Mouse (Mus musculus): Measurements from ENCODE around the gene Mfap3. TPM values are rescaled to one million over a fixed set of nuclear protein-coding genes. Genes with fewer than 3 reads are reported as not detected.

Mfap3 gene
- total and polyA plus RNA-seq, 3 experiments, result 1.6 to 35.7 (median 29.4) TPM

GRCm38 (mm10) chr11:57571035-57571434 lies 52.6 kb downstream of the Mfap3 start:
- peaks cover 36% of the 10 kb centered on the region for H3K27me3 ChIP-seq (ENCODE audit: insufficient read depth, low read length)
- peaks cover 3% of the 10 kb centered on the region for H3K4me1 ChIP-seq (ENCODE audit: insufficient read depth, low read depth, low read length)
- DNase-seq (ENCODE audit: low spot score) (no peak), ATAC-seq (ENCODE audit: extremely low read depth, insufficient number of reproducible peaks, low FRiP score, poor library complexity, severe bottlenecking) (no peak)
- H3K4me3 ChIP-seq (ENCODE audit: low read depth, low read length), result no peak overlapping the region
- TF ChIP-seq GATA2 (IDR thresholded peaks at IDR 0.05; ENCODE audit: borderline replicate concordance, low read depth, low read length), result no peak
- no peak for TF ChIP-seq CTCF (IDR thresholded peaks at IDR 0.05; ENCODE audit: low read depth, low read length)
- TF ChIP-seq TAL1 (conservative IDR thresholded peaks at IDR 0.05; ENCODE audit: low read depth, low read length), result no peak
- no peak for TF ChIP-seq POLR2AphosphoS5 (IDR thresholded peaks at IDR 0.05; ENCODE audit: insufficient replicate concordance, low read depth, low read length)
- TF ChIP-seq GATA1 (IDR thresholded peaks at IDR 0.05; ENCODE audit: borderline replicate concordance, low read length), result no peak
- no peaks in the 10 kb centered on the region for H3K36me3 ChIP-seq (replicated peaks)
- no peaks in the 10 kb centered on the region; the same call in 1 of the 2 replicates for H3K9me3 ChIP-seq (replicated peaks)

DNA sequence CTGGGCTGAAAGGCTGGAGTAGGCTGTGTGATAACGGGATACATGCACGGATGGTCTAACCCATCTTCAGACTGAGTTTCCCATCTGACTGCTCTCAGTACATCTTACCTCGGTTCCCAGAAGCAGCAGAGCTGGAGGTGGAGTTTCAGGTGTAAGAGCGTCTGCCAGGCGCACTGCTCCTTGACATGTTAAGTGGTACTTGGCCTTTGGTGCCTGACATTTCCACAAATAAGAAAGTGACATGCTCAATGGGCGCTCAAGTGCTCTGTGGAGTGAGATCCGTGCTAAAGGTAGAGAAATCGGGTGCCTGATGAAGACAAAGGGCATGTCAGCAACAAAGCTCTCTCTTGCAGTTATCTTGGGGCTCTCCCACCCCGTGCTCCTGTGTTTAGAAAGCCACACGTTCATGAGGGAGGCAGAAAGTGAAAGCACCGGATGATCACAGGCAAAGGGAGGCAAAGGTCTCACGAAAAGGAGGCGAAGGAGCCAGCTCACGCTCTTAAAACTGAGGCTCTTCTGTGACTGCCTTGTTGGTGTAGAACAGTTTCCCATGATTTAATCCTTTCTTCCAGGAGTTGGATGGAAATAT lies 55.3 kb downstream of the Mfap3 start:
- Histone ChIP-seq H3K27me3 (ENCODE audit: insufficient read depth, low read length) (peaks cover 30% of the 10 kb centered on the region), H3K36me3 (replicated peaks) (no peaks in the 10 kb centered on the region), H3K9me3 (replicated peaks) (no peaks in the 10 kb centered on the region; the same call in 1 of the 2 replicates), H3K4me3 (ENCODE audit: low read depth, low read length) (no peak overlapping the region), H3K4me1 (ENCODE audit: insufficient read depth, low read depth, low read length) (peaks cover 3% of the 10 kb centered on the region)
- no peak for TF ChIP-seq POLR2AphosphoS5 (IDR thresholded peaks at IDR 0.05; ENCODE audit: insufficient replicate concordance, low read depth, low read length)
- TF ChIP-seq CTCF (IDR thresholded peaks at IDR 0.05; ENCODE audit: low read depth, low read length), result no peak
- TF ChIP-seq GATA2 (IDR thresholded peaks at IDR 0.05; ENCODE audit: borderline replicate concordance, low read depth, low read length), result no peak
- TF ChIP-seq TAL1 (conservative IDR thresholded peaks at IDR 0.05; ENCODE audit: low read depth, low read length), result no peak
- no peak for TF ChIP-seq GATA1 (IDR thresholded peaks at IDR 0.05; ENCODE audit: borderline replicate concordance, low read length)
- ATAC-seq (ENCODE audit: extremely low read depth, insufficient number of reproducible peaks, low FRiP score, poor library complexity, severe bottlenecking), result no peak
- no peak for DNase-seq (ENCODE audit: low spot score)

DNA sequence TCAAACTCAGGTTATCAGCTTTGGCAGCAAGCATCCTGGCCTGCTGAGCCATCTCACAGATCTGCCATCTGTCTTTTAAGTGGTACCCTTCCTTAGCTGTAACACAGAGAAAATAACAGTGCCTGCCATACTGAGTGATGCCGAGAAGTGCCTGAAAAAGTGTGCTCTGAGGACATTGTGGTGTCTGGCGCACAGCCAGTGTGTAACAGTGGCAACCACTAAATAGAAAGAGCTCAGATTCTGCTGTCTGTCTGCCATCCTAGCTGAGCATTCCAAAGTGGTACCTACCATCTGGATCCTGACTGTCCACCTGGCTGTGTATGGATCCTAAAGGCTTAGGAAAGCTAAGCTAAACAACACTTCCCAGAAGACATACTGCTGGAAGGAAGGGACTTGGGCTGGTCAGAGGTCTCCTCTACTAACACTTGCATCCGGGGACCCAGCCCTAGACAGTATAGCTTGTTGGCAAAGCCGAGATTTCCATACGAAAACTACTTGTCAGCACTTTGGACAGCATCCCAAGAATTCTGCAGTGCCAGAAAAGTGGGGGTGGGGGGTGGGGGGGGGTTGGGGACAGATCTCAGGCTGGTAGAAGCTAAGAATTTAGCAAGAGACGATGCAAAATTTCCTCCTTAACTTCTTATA lies 58.5 kb downstream of the Mfap3 start:
- Histone ChIP-seq H3K36me3 (replicated peaks) (no peaks in the 10 kb centered on the region), H3K27me3 (ENCODE audit: insufficient read depth, low read length) (peaks cover 13% of the 10 kb centered on the region), H3K4me1 (ENCODE audit: insufficient read depth, low read depth, low read length) (no peaks in the 10 kb centered on the region), H3K4me3 (ENCODE audit: low read depth, low read length) (no peak overlapping the region), H3K9me3 (replicated peaks) (0 out of 2 replicates have a peak, but pooled peaks cover 2% of the 10 kb centered on the region)
- TF ChIP-seq GATA1 (IDR thresholded peaks at IDR 0.05; ENCODE audit: borderline replicate concordance, low read length), result no peak
- no peak for TF ChIP-seq TAL1 (conservative IDR thresholded peaks at IDR 0.05; ENCODE audit: low read depth, low read length)
- no peak for TF ChIP-seq GATA2 (IDR thresholded peaks at IDR 0.05; ENCODE audit: borderline replicate concordance, low read depth, low read length)
- TF ChIP-seq POLR2AphosphoS5 (IDR thresholded peaks at IDR 0.05; ENCODE audit: insufficient replicate concordance, low read depth, low read length), result no peak
- no peak for TF ChIP-seq CTCF (IDR thresholded peaks at IDR 0.05; ENCODE audit: low read depth, low read length)
- ATAC-seq (ENCODE audit: extremely low read depth, insufficient number of reproducible peaks, low FRiP score, poor library complexity, severe bottlenecking) (no peak), DNase-seq (ENCODE audit: low spot score) (no peak)

GRCm38 (mm10) chr11:57582818-57583635 lies 64.6 kb downstream of the Mfap3 start:
- no peak for DNase-seq (ENCODE audit: low spot score)
- Histone ChIP-seq H3K4me3 (ENCODE audit: low read depth, low read length) (no peak overlapping the region; the same call in 1 of the 2 replicates), H3K27me3 (ENCODE audit: insufficient read depth, low read length) (peaks cover 7% of the 10 kb centered on the region; the same call in 1 of the 2 replicates), H3K4me1 (ENCODE audit: insufficient read depth, low read depth, low read length) (peaks cover 15% of the 10 kb centered on the region), H3K36me3 (replicated peaks) (no peaks in the 10 kb centered on the region), H3K9me3 (replicated peaks) (0 out of 2 replicates have a peak, but pooled peaks cover 2% of the 10 kb centered on the region)
- no peak for TF ChIP-seq GATA1 (IDR thresholded peaks at IDR 0.05; ENCODE audit: borderline replicate concordance, low read length)
- TF ChIP-seq TAL1 (conservative IDR thresholded peaks at IDR 0.05; ENCODE audit: low read depth, low read length), result no peak
- TF ChIP-seq GATA2 (IDR thresholded peaks at IDR 0.05; ENCODE audit: borderline replicate concordance, low read depth, low read length), result no peak
- TF ChIP-seq CTCF (IDR thresholded peaks at IDR 0.05; ENCODE audit: low read depth, low read length), result no peak
- TF ChIP-seq POLR2AphosphoS5 (IDR thresholded peaks at IDR 0.05; ENCODE audit: insufficient replicate concordance, low read depth, low read length), result no peak
- ATAC-seq (ENCODE audit: extremely low read depth, insufficient number of reproducible peaks, low FRiP score, poor library complexity, severe bottlenecking), result no peak

Other genes with a start within 250 kb of the Mfap3 start
- gene Fam114a2, start within 50 bp of the Mfap3 start, total RNA-seq (2014; fragmentation: Nextera tagmentation), result 42.0 and 55.9 TPM in 2 replicates
- gene Fam114a2, start within 50 bp of the Mfap3 start, total RNA-seq (2017), result 41.2 and 44.7 TPM in 2 replicates
- 2.2 and 2.7 TPM in 2 replicates for gene Fam114a2, start within 50 bp of the Mfap3 start, polyA plus RNA-seq (2012)
- gene Galnt10, start 126.8 kb downstream of the Mfap3 start, total RNA-seq (2014; fragmentation: Nextera tagmentation), result 18.5 and 41.2 TPM in 2 replicates
- gene Galnt10, start 126.8 kb downstream of the Mfap3 start, total RNA-seq (2017), result 17.5 and 18.2 TPM in 2 replicates
- gene Galnt10, start 126.8 kb downstream of the Mfap3 start, polyA plus RNA-seq (2012), result 21.4 and 22.5 TPM in 2 replicates

Measured in G1E (cell line).